Mouse (Mus musculus) hindbrain, embryonic 13.5 days (tissue): ENCODE measurements around the gene Cacng3. TPM values are rescaled to one million over a fixed set of nuclear protein-coding genes. Genes with fewer than 3 reads are reported as not detected.

Experiments
- ATAC-seq: fragments of 200-750 bp; cut with Nextera tagmentation; 2 replicates; pipeline ENCODE4 v1.8.0; 2017; ENCODE audit warnings: moderate TSS enrichment; ENCODE audit not compliant: low FRiP score
- H3K27ac ChIP-seq: fragments of 300-500 bp; sonication (generic); 2 replicates; pipeline ENCODE4 v1.5.1; 2015; ENCODE audit warnings: inconsistent platforms, mild to moderate bottlenecking, moderate library complexity
- H3K27me3 ChIP-seq: fragments of 300-500 bp; sonication (generic); 2 replicates; pipeline ENCODE4 v1.6.1; 2015; ENCODE audit warnings: mild to moderate bottlenecking, inconsistent platforms
- H3K36me3 ChIP-seq: fragments of 300-500 bp; sonication (generic); 2 replicates; pipeline ENCODE4 v1.6.1; 2015; ENCODE audit warnings: mild to moderate bottlenecking, inconsistent platforms
- H3K4me1 ChIP-seq: fragments of 300-500 bp; sonication (generic); replicated peaks from 2 replicates; pipeline ENCODE4 v1.6.1; 2015; ENCODE audit warnings: inconsistent platforms
- H3K4me2 ChIP-seq: fragments of 300-500 bp; sonication (generic); 2 replicates; pipeline ENCODE4 v1.6.1; 2015; ENCODE audit warnings: inconsistent platforms, mild to moderate bottlenecking, moderate library complexity
- H3K4me3 ChIP-seq: fragments of 300-500 bp; sonication (generic); 2 replicates; pipeline ENCODE4 v1.5.1; 2015; ENCODE audit warnings: mild to moderate bottlenecking, inconsistent platforms
- H3K9ac ChIP-seq: fragments of 300-500 bp; sonication (generic); 2 replicates; pipeline ENCODE4 v1.6.1; 2015; ENCODE audit warnings: mild to moderate bottlenecking, inconsistent platforms
- H3K9me3 ChIP-seq: fragments of 300-500 bp; sonication (generic); 2 replicates; pipeline ENCODE4 v1.6.1; 2016; ENCODE audit warnings: inconsistent platforms
- WGBS: fragments of 180-500 bp; shearing (Covaris S2); methylation state at CpG from one replicate; pipeline ENCODE4 v1.1.7; 2015; 5-methylcytosine and 5-hydroxymethylcytosine counted together
- polyA plus RNA-seq: library from polyadenylated mRNA; unstranded; fragments of >200 nt; fragmentation: Nextera tagmentation; extraction: Ambion mirVana; gene quantifications from 2 replicates; pipeline ENCODE4 v1.2.1, GENCODE M21; 2015

Gene Cacng3
- polyA plus RNA-seq, 1 experiment from 2014 or later = 9.2 TPM

DNA sequence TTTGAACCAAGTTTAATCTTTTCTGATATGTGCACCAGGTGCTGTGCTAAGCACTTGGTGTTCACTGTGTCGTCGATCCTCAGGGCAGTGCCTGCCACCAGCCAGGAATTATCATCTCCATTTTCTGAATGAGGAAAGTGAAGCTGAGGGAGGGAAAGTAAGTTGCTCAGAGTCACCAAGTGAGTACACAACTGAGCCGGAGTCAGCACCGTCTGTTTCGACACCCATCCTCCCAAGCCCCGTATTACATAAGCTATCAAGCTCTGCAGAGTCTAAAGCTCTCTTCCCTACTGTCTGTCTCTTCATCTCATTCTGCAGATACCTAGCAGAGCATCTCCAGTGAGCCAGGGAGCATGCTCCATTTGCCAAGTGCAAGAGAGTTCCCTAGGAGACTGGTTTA is 124.8 kb downstream of the Cacng3 start:
- no peak overlapping the region for H3K4me3 ChIP-seq
- no peak overlapping the region for H3K4me2 ChIP-seq
- whole genome bisulfite sequencing = 100% methylated on average over 6 of the region's 6 CpGs
- H3K36me3 ChIP-seq = no peaks in the 10 kb centered on the region
- ATAC-seq = no peak
- H3K27me3 ChIP-seq = no peaks in the 10 kb centered on the region
- no peak overlapping the region for H3K27ac ChIP-seq
- no peaks in the 10 kb centered on the region for H3K4me1 ChIP-seq
- H3K9ac ChIP-seq = no peak overlapping the region
- H3K9me3 ChIP-seq = no peaks in the 10 kb centered on the region

DNA sequence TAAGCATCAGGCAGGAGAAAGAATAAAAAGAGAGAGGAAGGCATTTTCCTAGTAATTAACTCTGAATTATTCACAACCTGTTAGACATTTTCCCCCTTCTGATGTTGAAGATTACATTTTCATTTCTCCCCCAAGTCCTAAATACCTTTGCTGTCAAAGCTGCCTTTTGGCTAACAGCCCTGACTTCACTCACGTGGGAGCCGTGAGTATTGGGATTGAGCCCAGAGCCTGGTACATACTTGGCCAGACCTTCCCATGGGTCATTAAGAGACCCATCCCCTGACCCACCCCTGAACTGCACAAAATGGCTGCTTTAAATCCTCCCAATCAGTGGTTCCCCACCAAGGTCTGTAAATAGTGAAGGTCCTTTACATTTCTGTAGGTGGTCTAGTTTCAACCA is 130.5 kb downstream of the Cacng3 start:
- Histone ChIP-seq H3K27me3 (no peaks in the 10 kb centered on the region), H3K9me3 (no peaks in the 10 kb centered on the region), H3K27ac (no peak overlapping the region), H3K9ac (no peak overlapping the region), H3K36me3 (no peaks in the 10 kb centered on the region), H3K4me2 (no peak overlapping the region), H3K4me1 (peaks cover 4% of the 10 kb centered on the region), H3K4me3 (no peak overlapping the region)
- WGBS = 76% methylated on average over 2 of the region's 2 CpGs
- ATAC-seq = no peak

GRCm38 (mm10) chr7:122803839-122804496 is 133.7 kb downstream of the Cacng3 start:
- WGBS = 69% methylated on average over 9 of the region's 9 CpGs
- ATAC-seq = no peak
- H3K9ac ChIP-seq = no peak overlapping the region

DNA sequence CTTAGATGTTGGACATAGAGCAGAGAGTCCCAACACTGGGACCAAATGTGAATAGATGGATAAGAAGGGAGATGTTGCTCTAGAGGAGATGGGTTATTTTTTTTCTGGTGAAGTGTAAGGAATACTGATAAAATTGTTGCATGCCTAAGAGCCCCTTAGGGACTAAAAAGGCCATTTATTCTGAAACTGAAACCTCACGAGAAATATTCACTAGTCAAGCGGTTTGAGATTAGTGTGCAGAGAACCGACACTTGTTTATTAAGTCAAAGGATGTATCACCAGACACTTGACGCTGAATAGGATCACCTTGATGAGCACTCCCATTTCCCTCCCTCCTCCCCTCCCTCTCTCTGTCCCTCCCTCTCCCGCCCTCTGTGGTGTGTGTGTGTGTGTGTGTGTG is 136.2 kb downstream of the Cacng3 start:
- no peak overlapping the region for H3K4me2 ChIP-seq
- H3K36me3 ChIP-seq = no peaks in the 10 kb centered on the region
- 73% methylated on average over 5 of the region's 5 CpGs for WGBS
- peaks cover 4% of the 10 kb centered on the region for H3K4me1 ChIP-seq
- H3K9me3 ChIP-seq = no peaks in the 10 kb centered on the region
- no peaks in the 10 kb centered on the region for H3K27me3 ChIP-seq
- no peak overlapping the region for H3K27ac ChIP-seq
- H3K9ac ChIP-seq = no peak overlapping the region
- no peak for ATAC-seq
- H3K4me3 ChIP-seq = no peak overlapping the region

More at GRCm38 (mm10) chr7:122803839-122804496, 133.7 kb downstream of the Cacng3 start:
- H3K4me3 ChIP-seq = no peak overlapping the region
- H3K4me2 ChIP-seq = no peak overlapping the region
- no peaks in the 10 kb centered on the region for H3K36me3 ChIP-seq
- no peaks in the 10 kb centered on the region for H3K27me3 ChIP-seq
- peaks cover 4% of the 10 kb centered on the region for H3K4me1 ChIP-seq
- H3K27ac ChIP-seq = no peak overlapping the region
- H3K9me3 ChIP-seq = no peaks in the 10 kb centered on the region

GRCm38 (mm10) chr7:122813724-122814123 is 143.4 kb downstream of the Cacng3 start:
- ATAC-seq = no peak
- H3K4me1 ChIP-seq = no peaks in the 10 kb centered on the region
- H3K4me3 ChIP-seq = no peak overlapping the region
- no peaks in the 10 kb centered on the region for H3K9me3 ChIP-seq
- H3K27me3 ChIP-seq = no peaks in the 10 kb centered on the region
- H3K9ac ChIP-seq = no peak overlapping the region
- no peak overlapping the region for H3K27ac ChIP-seq
- WGBS = 70% methylated on average over 1 of the region's 1 CpGs
- H3K4me2 ChIP-seq = no peak overlapping the region
- no peaks in the 10 kb centered on the region for H3K36me3 ChIP-seq

- no peak for ATAC-seq
- no peak overlapping the region for H3K9ac ChIP-seq
- no peaks in the 10 kb centered on the region for H3K4me1 ChIP-seq
- WGBS = 90% methylated on average over 7 of the region's 7 CpGs
- H3K4me2 ChIP-seq = no peak overlapping the region
- no peaks in the 10 kb centered on the region for H3K9me3 ChIP-seq
- no peak overlapping the region for H3K27ac ChIP-seq
- no peaks in the 10 kb centered on the region for H3K27me3 ChIP-seq
- H3K36me3 ChIP-seq = no peaks in the 10 kb centered on the region
- no peak overlapping the region for H3K4me3 ChIP-seq
These were observed 147.3 kb downstream of the Cacng3 start for GRCm38 (mm10) chr7:122817565-122817964.
